Mouse (Mus musculus) lung, embryonic 14.5 days (tissue): Measurements from ENCODE around the gene Rasal2. TPM values are rescaled to one million over a fixed set of nuclear protein-coding genes. Genes with fewer than 3 reads are reported as not detected.

Source experiments
- ATAC-seq: fragments of 200-750 bp; cut with Nextera tagmentation; 2 replicates; pipeline ENCODE4 v1.8.0; 2017; ENCODE audit warnings: mild to moderate bottlenecking, moderate TSS enrichment, moderate library complexity; ENCODE audit not compliant: insufficient read depth
- DNase-seq: peaks from one replicate; pipeline ENCODE4 v3.0.0-alpha.2; 2015
- H3K27ac ChIP-seq: fragments of 300-500 bp; sonication (generic); 2 replicates; pipeline ENCODE4 v1.5.1; 2014; ENCODE audit warnings: low read depth, mild to moderate bottlenecking, moderate library complexity
- H3K27me3 ChIP-seq: fragments of 300-500 bp; sonication (generic); 2 replicates; pipeline ENCODE4 v1.6.1; 2014; ENCODE audit warnings: low read length, control low read depth; ENCODE audit not compliant: insufficient read depth
- H3K36me3 ChIP-seq: fragments of 300-500 bp; sonication (generic); 2 replicates; pipeline ENCODE4 v1.6.1; 2014; ENCODE audit warnings: control low read depth; ENCODE audit not compliant: insufficient read depth
- H3K4me1 ChIP-seq: fragments of 300-500 bp; sonication (generic); 2 replicates; pipeline ENCODE4 v1.6.1; 2014; ENCODE audit warnings: antibody characterized with exemption, control low read depth; ENCODE audit not compliant: insufficient read depth
- H3K4me2 ChIP-seq: fragments of 300-500 bp; sonication (generic); 2 replicates; pipeline ENCODE4 v1.6.1; 2014; ENCODE audit warnings: mild to moderate bottlenecking
- H3K4me3 ChIP-seq: fragments of 300-500 bp; sonication (generic); 2 replicates; pipeline ENCODE4 v1.5.1; 2014; ENCODE audit warnings: low read depth, low read length
- H3K9ac ChIP-seq: fragments of 300-500 bp; sonication (generic); 2 replicates; pipeline ENCODE4 v1.6.1; 2014
- H3K9me3 ChIP-seq: fragments of 300-500 bp; sonication (generic); 2 replicates; pipeline ENCODE4 v1.6.1; 2016; ENCODE audit warnings: low read depth, low read length, control low read depth
- CTCF ChIP-seq: IDR thresholded peaks from 2 replicates; pipeline ENCODE4 v1.5.1; 2016; ENCODE audit warnings: antibody characterized with exemption, low read depth
- WGBS: fragments of 180-500 bp; shearing (Covaris S2); extraction: QIAGEN DNeasy Blood & Tissue Kit; methylation state at CpG from one replicate; pipeline ENCODE4 v1.1.7; 2014; 5-methylcytosine and 5-hydroxymethylcytosine counted together
- polyA plus RNA-seq: library from polyadenylated mRNA; unstranded; fragments of >200 nt; fragmentation: Nextera tagmentation; extraction: Ambion mirVana; gene quantifications from 2 replicates; pipeline ENCODE4 v1.2.1, GENCODE M21; 2014

The Rasal2 gene
- polyA plus RNA-seq, 1 experiment from 2014 or later: 10.3 TPM

GRCm38 (mm10) chr1:157343519-157343918 is 68.9 kb downstream of the Rasal2 start:
- Histone ChIP-seq H3K4me3 (no peak overlapping the region), H3K9ac (no peak overlapping the region), H3K4me1 (no peaks in the 10 kb centered on the region), H3K27ac (no peak overlapping the region), H3K4me2 (no peak overlapping the region), H3K36me3 (no peaks in the 10 kb centered on the region), H3K27me3 (no peaks in the 10 kb centered on the region), H3K9me3 (no peaks in the 10 kb centered on the region)
- DNase-seq (no peak), ATAC-seq (no peak)
- TF ChIP-seq CTCF: no peak

- Histone ChIP-seq H3K9ac (no peak overlapping the region), H3K36me3 (no peaks in the 10 kb centered on the region), H3K27ac (no peak overlapping the region), H3K9me3 (no peaks in the 10 kb centered on the region), H3K4me2 (no peak overlapping the region), H3K4me3 (no peak overlapping the region), H3K4me1 (no peaks in the 10 kb centered on the region), H3K27me3 (no peaks in the 10 kb centered on the region)
- TF ChIP-seq CTCF: no peak
- ATAC-seq: no peak
- WGBS: 76% methylated on average over 3 of the region's 3 CpGs
- no peak for DNase-seq
Observed at GRCm38 (mm10) chr1:157334834-157335233, 77.6 kb downstream of the Rasal2 start.

DNA sequence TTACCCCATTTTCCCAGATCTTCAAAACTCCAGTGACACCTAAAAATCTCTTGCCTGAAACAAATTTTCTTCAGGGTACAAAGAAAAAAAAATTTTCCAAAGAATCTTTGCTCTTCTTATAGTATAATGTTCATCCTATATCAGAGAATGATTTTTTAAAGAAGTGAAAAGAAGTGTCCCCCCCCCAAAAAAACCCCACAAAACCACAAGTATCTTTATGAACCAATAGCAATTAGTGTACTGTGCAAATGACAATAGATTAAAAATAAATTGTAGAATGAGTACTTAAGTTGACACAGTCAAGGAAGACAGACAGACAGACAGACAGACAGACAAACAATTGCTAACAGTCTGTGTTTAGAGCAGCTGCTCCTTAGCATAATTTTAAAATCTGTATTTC is 84.3 kb downstream of the Rasal2 start:
- Histone ChIP-seq H3K36me3 (no peaks in the 10 kb centered on the region), H3K9ac (no peak overlapping the region), H3K9me3 (no peaks in the 10 kb centered on the region), H3K27me3 (no peaks in the 10 kb centered on the region), H3K4me2 (no peak overlapping the region), H3K4me3 (no peak overlapping the region), H3K27ac (no peak overlapping the region), H3K4me1 (no peaks in the 10 kb centered on the region)
- TF ChIP-seq CTCF: no peak
- DNase-seq (no peak), ATAC-seq (no peak)

GRCm38 (mm10) chr1:157323091-157323490 is 89.3 kb downstream of the Rasal2 start:
- WGBS: 93% methylated on average over 1 of the region's 1 CpGs
- ATAC-seq (no peak), DNase-seq (no peak)
- no peak for TF ChIP-seq CTCF
- Histone ChIP-seq H3K36me3 (no peaks in the 10 kb centered on the region), H3K4me1 (no peaks in the 10 kb centered on the region), H3K27ac (no peak overlapping the region), H3K27me3 (no peaks in the 10 kb centered on the region), H3K4me2 (no peak overlapping the region), H3K4me3 (no peak overlapping the region), H3K9me3 (no peaks in the 10 kb centered on the region), H3K9ac (no peak overlapping the region)

DNA sequence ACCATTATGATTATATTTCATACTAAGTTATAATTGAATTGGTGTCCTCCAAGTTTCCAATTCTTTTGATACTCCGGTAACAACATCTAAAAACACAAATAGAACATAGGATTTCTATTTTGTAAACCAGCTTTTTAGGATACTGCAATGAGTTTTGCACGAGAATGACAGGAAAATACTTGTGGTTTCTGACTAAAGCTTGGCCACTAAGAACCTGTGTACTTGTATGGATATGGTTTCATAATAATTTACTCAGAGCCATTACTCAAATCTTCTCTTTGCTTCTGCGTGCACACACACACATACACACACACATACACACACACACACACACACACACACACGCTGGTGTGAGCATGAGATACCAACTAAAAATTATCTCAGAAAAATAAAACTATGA is 93.5 kb downstream of the Rasal2 start:
- H3K4me3 ChIP-seq: no peak overlapping the region
- H3K4me1 ChIP-seq: no peaks in the 10 kb centered on the region
- H3K36me3 ChIP-seq: no peaks in the 10 kb centered on the region
- H3K27me3 ChIP-seq: no peaks in the 10 kb centered on the region
- DNase-seq (no peak), ATAC-seq (no peak)
- no peak for TF ChIP-seq CTCF
- H3K9me3 ChIP-seq: no peaks in the 10 kb centered on the region
- H3K27ac ChIP-seq: no peak overlapping the region
- H3K9ac ChIP-seq: no peak overlapping the region
- WGBS: 90% methylated on average over 4 of the region's 4 CpGs
- H3K4me2 ChIP-seq: no peak overlapping the region

- no peak for TF ChIP-seq CTCF
- 55% methylated on average over 1 of the region's 1 CpGs for WGBS
- Histone ChIP-seq H3K9me3 (no peaks in the 10 kb centered on the region), H3K9ac (no peak overlapping the region), H3K4me1 (no peaks in the 10 kb centered on the region), H3K4me2 (no peak overlapping the region), H3K27ac (no peak overlapping the region), H3K36me3 (0 out of 2 replicates have a peak, but pooled peaks cover 6% of the 10 kb centered on the region), H3K27me3 (no peaks in the 10 kb centered on the region), H3K4me3 (no peak overlapping the region)
- no peak for DNase-seq
- no peak for ATAC-seq
Observed at GRCm38 (mm10) chr1:157301266-157301665, 111.1 kb downstream of the Rasal2 start.

- peak; percentile 32; the same call in 1 of the 2 replicates for TF ChIP-seq CTCF
- Histone ChIP-seq H3K4me3 (no peak overlapping the region), H3K9ac (no peak overlapping the region), H3K9me3 (no peaks in the 10 kb centered on the region), H3K4me1 (no peaks in the 10 kb centered on the region), H3K36me3 (0 out of 2 replicates have a peak, but pooled peaks cover 6% of the 10 kb centered on the region), H3K27ac (no peak overlapping the region), H3K4me2 (no peak overlapping the region), H3K27me3 (no peaks in the 10 kb centered on the region)
- WGBS: 68% methylated on average over 2 of the region's 2 CpGs
- peak; percentile 22 for DNase-seq
- no peak for ATAC-seq
Observed at GRCm38 (mm10) chr1:157299559-157299958, 112.8 kb downstream of the Rasal2 start.

DNA sequence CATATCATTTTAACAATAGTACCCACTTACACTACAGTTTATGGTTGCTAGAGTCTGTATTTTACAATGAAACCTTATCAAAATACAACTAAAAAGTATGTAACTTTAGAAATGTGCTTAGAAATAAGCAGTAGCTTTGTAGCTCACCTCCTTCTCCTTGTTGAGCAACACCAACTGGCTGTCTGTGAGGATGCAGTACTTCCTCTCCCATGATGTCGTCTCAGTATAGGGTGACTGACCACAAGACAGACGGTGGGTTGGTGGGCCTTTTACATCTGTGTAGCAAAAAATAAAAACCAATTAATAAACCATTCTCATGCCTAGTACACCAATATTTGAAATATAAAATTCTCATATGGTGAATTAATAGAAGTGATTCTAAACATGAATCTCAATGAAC is 113.4 kb downstream of the Rasal2 start:
- WGBS: 81% methylated on average over 2 of the region's 2 CpGs
- no peaks in the 10 kb centered on the region for H3K4me1 ChIP-seq

More for the DNA sequence above, 113.4 kb downstream of the Rasal2 start:
- ATAC-seq (no peak), DNase-seq (no peak)
- Histone ChIP-seq H3K9me3 (no peaks in the 10 kb centered on the region), H3K27ac (no peak overlapping the region), H3K4me3 (no peak overlapping the region), H3K36me3 (0 out of 2 replicates have a peak, but pooled peaks cover 6% of the 10 kb centered on the region), H3K4me2 (no peak overlapping the region), H3K27me3 (no peaks in the 10 kb centered on the region), H3K9ac (no peak overlapping the region)
- TF ChIP-seq CTCF: no peak
